Mouse (Mus musculus) spleen, adult 2 months (tissue): Measurements from ENCODE around the gene Tbl3.

Experiments
- CTCF ChIP-seq: fragments of 200-500 bp; IDR thresholded peaks from 2 replicates; pipeline ENCODE4 v1.5.1; 2011; ENCODE audit warnings: mild to moderate bottlenecking, inconsistent platforms; ENCODE audit not compliant: insufficient read depth, insufficient read length, insufficient replicate concordance; ENCODE audit errors: extremely low read depth
- POLR2A ChIP-seq: fragments of 200-500 bp; IDR thresholded peaks from 2 replicates; pipeline ENCODE4 v1.6.1; 2011; ENCODE audit warnings: low read depth, low read length, inconsistent platforms

DNA sequence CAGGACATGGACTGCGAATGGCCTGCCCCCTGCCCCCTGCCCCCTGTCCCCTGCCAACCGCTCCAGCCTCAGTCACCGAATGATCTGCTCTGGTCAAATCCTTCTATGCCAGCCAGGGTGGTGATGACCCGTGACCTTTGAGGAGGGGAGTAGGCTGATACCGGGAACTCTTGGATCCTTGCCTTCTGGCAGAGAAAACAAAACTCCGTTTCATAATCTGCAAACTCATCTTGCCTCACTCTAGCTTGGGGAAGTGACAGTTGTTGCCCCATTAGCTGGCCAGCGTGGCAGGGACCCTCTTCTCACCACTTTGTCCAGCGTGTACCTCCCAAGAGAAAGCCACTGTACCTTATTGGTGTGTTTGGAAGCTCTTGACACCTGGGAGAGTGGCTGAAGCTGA lies 34.8 kb upstream of the Tbl3 start:
- no peak for TF ChIP-seq CTCF
- no peak for TF ChIP-seq POLR2A
